Mouse (Mus musculus): ENCODE data around the gene Il15ra. TPM values are rescaled to one million over a fixed set of nuclear protein-coding genes. Genes with fewer than 3 reads are reported as not detected.
"Not testable (repeated sequence)": the region's sequence is repeated elsewhere in the genome, so short reads cannot be mapped to it uniquely, and the experiment has no call there.

Gene Il15ra
- total RNA-seq, 2 experiments from 2014 or later = 12.1 to 17.7 TPM

- DNase-seq (ENCODE audit: low spot score in 2 of 2) = no peak
Observed at GRCm38 (mm10) chr2:11706746-11707065, 1.6 kb downstream of the Il15ra start.

- DNase-seq (ENCODE audit: low spot score in 2 of 2) = no peak
Observed at GRCm38 (mm10) chr2:11708538-11708937, 3.4 kb downstream of the Il15ra start.

GRCm38 (mm10) chr2:11710101-11710500 is 5.0 kb downstream of the Il15ra start:
- not testable (repeated sequence) for DNase-seq (ENCODE audit: low spot score in 2 of 2)

- DNase-seq (ENCODE audit: low spot score in 2 of 2) = no peak
Observed at GRCm38 (mm10) chr2:11712483-11712990, 7.4 kb downstream of the Il15ra start.

- DNase-seq (ENCODE audit: low spot score in 2 of 2) = no peak
Observed at GRCm38 (mm10) chr2:11713021-11713420, 7.9 kb downstream of the Il15ra start.

GRCm38 (mm10) chr2:11714535-11714934 is 9.4 kb downstream of the Il15ra start:
- no peak for DNase-seq (ENCODE audit: low spot score in 2 of 2)

- DNase-seq (ENCODE audit: low spot score in 2 of 2) = no peak
Observed at GRCm38 (mm10) chr2:11718573-11718972, 13.5 kb downstream of the Il15ra start.

GRCm38 (mm10) chr2:11722564-11722963 is 17.5 kb downstream of the Il15ra start:
- DNase-seq (ENCODE audit: low spot score in 2 of 2) = no peak

GRCm38 (mm10) chr2:11727574-11727973 is 22.5 kb downstream of the Il15ra start:
- no peak for DNase-seq (ENCODE audit: low spot score in 2 of 2)

- no peak for DNase-seq (ENCODE audit: low spot score in 2 of 2)
Observed at GRCm38 (mm10) chr2:11729091-11729490, 24.0 kb downstream of the Il15ra start.

- no peak for DNase-seq (ENCODE audit: low spot score in 2 of 2)
Observed at GRCm38 (mm10) chr2:11732978-11733377, 27.9 kb downstream of the Il15ra start.

- no peak for DNase-seq (ENCODE audit: low spot score in 2 of 2)
Observed at GRCm38 (mm10) chr2:11735853-11736252, 30.8 kb downstream of the Il15ra start.

- no peak for DNase-seq (ENCODE audit: low spot score in 2 of 2)
Observed at GRCm38 (mm10) chr2:11738794-11739193, 33.7 kb downstream of the Il15ra start.

- DNase-seq (ENCODE audit: low spot score in 2 of 2) = no peak
Observed at GRCm38 (mm10) chr2:11739516-11740051, 34.5 kb downstream of the Il15ra start.

- no peak for DNase-seq (ENCODE audit: low spot score in 2 of 2)
Observed at GRCm38 (mm10) chr2:11762541-11762940, 57.5 kb downstream of the Il15ra start.

GRCm38 (mm10) chr2:11765694-11766093 is 60.6 kb downstream of the Il15ra start:
- DNase-seq (ENCODE audit: low spot score in 2 of 2) = no peak

- DNase-seq (ENCODE audit: low spot score in 2 of 2) = no peak
Observed at GRCm38 (mm10) chr2:11766485-11767160, 61.5 kb downstream of the Il15ra start.

- DNase-seq (ENCODE audit: low spot score in 2 of 2) = no peak
Observed at GRCm38 (mm10) chr2:11767161-11767545, 62.1 kb downstream of the Il15ra start.

GRCm38 (mm10) chr2:11771701-11772100 is 66.6 kb downstream of the Il15ra start:
- DNase-seq (ENCODE audit: low spot score in 2 of 2) = no peak

GRCm38 (mm10) chr2:11772401-11772800 is 67.3 kb downstream of the Il15ra start:
- DNase-seq (ENCODE audit: low spot score in 2 of 2) = no peak

- DNase-seq (ENCODE audit: low spot score in 2 of 2) = no peak
Observed at GRCm38 (mm10) chr2:11774426-11774825, 69.3 kb downstream of the Il15ra start.

- no peak for DNase-seq (ENCODE audit: low spot score in 2 of 2)
Observed at GRCm38 (mm10) chr2:11775121-11775520, 70.0 kb downstream of the Il15ra start.

- no peak for DNase-seq (ENCODE audit: low spot score in 2 of 2)
Observed at GRCm38 (mm10) chr2:11776415-11776814, 71.3 kb downstream of the Il15ra start.

Data from adrenal gland, postnatal 4 days (tissue).